Mouse (Mus musculus) liver, embryonic 15.5 days (tissue): Measurements from ENCODE around the gene Cyp1a1. TPM values are rescaled to one million over a fixed set of nuclear protein-coding genes. Genes with fewer than 3 reads are reported as not detected.
A peak's percentile ranks its signal among the peaks of the same experiment; 100 is the strongest.

ENCODE experiments used
- ATAC-seq: fragments of 200-750 bp; cut with Nextera tagmentation; 2 replicates; pipeline ENCODE4 v1.8.0; 2017; ENCODE audit warnings: moderate number of reproducible peaks, mild to moderate bottlenecking, moderate library complexity; ENCODE audit not compliant: insufficient read depth
- H3K27ac ChIP-seq: fragments of 300-500 bp; sonication (generic); replicated peaks from 2 replicates; pipeline ENCODE4 v1.5.1; 2015; ENCODE audit warnings: mild to moderate bottlenecking, inconsistent platforms
- H3K27me3 ChIP-seq: fragments of 300-500 bp; sonication (generic); 2 replicates; pipeline ENCODE4 v1.6.1; 2015; ENCODE audit warnings: mild to moderate bottlenecking, inconsistent platforms
- H3K36me3 ChIP-seq: fragments of 300-500 bp; sonication (generic); replicated peaks from 2 replicates; pipeline ENCODE4 v1.6.1; 2015; ENCODE audit warnings: moderate library complexity, mild to moderate bottlenecking, inconsistent platforms
- H3K4me1 ChIP-seq: fragments of 300-500 bp; sonication (generic); replicated peaks from 2 replicates; pipeline ENCODE4 v1.6.1; 2015; ENCODE audit warnings: inconsistent platforms
- H3K4me2 ChIP-seq: fragments of 300-500 bp; sonication (generic); 2 replicates; pipeline ENCODE4 v1.6.1; 2015; ENCODE audit warnings: moderate library complexity, mild to moderate bottlenecking, inconsistent platforms
- H3K4me3 ChIP-seq: fragments of 300-500 bp; sonication (generic); replicated peaks from 2 replicates; pipeline ENCODE4 v1.5.1; 2015; ENCODE audit warnings: mild to moderate bottlenecking, inconsistent platforms
- H3K9ac ChIP-seq: fragments of 300-500 bp; sonication (generic); 2 replicates; pipeline ENCODE4 v1.6.1; 2015; ENCODE audit warnings: moderate library complexity, mild to moderate bottlenecking, inconsistent platforms
- H3K9me3 ChIP-seq: fragments of 300-500 bp; sonication (generic); replicated peaks from 2 replicates; pipeline ENCODE4 v1.6.1; 2016; ENCODE audit warnings: inconsistent platforms
- WGBS: fragments of 180-500 bp; shearing (Covaris S2); methylation state at CpG from one replicate; pipeline ENCODE4 v1.1.7; 2015; ENCODE audit warnings: mixed read lengths; ENCODE audit not compliant: insufficient replicate concordance; 5-methylcytosine and 5-hydroxymethylcytosine counted together
- polyA plus RNA-seq: library from polyadenylated mRNA; unstranded; fragments of >200 nt; fragmentation: Nextera tagmentation; extraction: Ambion mirVana; gene quantifications from 2 replicates; pipeline ENCODE4 v1.2.1, GENCODE M21; 2015

Cyp1a1 gene
- polyA plus RNA-seq, 1 experiment from 2014 or later: 0.13 TPM

DNA sequence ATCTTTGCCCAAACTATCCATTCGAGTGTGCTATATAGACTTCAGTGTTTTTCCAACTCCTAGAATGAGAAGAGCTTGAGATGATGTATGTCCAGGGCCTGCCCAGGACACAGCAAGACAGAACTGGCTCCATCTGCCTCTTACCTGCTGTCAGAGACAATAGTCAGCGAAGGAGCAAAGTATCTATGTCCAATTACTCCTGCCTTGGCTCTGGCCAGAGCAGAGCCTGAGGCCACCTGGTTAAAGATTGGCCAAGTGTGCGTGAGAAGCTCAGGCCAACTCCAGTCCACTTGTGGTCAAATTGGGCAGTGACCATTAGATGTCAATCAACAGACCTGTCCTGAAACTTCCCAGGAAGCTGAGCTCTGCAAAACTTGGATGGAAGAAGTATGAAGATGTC is 18.2 kb upstream of the Cyp1a1 start:
- peaks cover 3% of the 10 kb centered on the region; the same call in 1 of the 2 replicates for H3K27me3 ChIP-seq
- H3K9me3 ChIP-seq: no peaks in the 10 kb centered on the region
- peaks cover 8% of the 10 kb centered on the region for H3K4me1 ChIP-seq
- WGBS: 55% methylated on average over 3 of the region's 3 CpGs
- no peak overlapping the region for H3K4me2 ChIP-seq
- no peak overlapping the region for H3K4me3 ChIP-seq
- no peaks in the 10 kb centered on the region for H3K36me3 ChIP-seq
- H3K9ac ChIP-seq: no peak overlapping the region
- ATAC-seq: peak; percentile 62
- 0 out of 2 replicates have a peak overlapping the region, but pooled peaks have one; percentile 14 for H3K27ac ChIP-seq

DNA sequence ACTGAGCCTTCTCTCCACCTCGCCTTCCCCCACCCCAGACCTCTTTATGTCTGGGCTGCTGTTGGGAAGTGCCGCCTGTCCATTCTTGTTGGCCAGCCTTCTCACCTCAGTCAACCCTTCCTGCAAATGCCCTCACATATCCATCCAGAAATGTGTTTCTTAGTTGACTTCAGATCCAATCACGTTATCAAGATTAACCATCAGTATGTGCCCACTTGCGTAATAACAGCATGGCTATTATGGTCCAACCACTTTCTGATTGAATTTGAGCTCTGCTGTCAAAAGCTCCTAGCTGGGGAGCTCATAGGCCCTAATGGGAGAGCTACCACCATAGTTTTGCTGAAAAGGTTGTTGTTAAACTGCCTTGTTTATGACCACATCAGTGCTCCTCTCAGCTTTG is 16.7 kb upstream of the Cyp1a1 start:
- Histone ChIP-seq H3K27me3 (peaks cover 3% of the 10 kb centered on the region; the same call in 1 of the 2 replicates), H3K4me1 (peaks cover 8% of the 10 kb centered on the region), H3K4me2 (no peak overlapping the region), H3K9ac (no peak overlapping the region), H3K27ac (peak overlapping the region; percentile 69), H3K36me3 (no peaks in the 10 kb centered on the region), H3K9me3 (no peaks in the 10 kb centered on the region), H3K4me3 (no peak overlapping the region)
- WGBS: 73% methylated on average over 4 of the region's 4 CpGs
- ATAC-seq: no peak

DNA sequence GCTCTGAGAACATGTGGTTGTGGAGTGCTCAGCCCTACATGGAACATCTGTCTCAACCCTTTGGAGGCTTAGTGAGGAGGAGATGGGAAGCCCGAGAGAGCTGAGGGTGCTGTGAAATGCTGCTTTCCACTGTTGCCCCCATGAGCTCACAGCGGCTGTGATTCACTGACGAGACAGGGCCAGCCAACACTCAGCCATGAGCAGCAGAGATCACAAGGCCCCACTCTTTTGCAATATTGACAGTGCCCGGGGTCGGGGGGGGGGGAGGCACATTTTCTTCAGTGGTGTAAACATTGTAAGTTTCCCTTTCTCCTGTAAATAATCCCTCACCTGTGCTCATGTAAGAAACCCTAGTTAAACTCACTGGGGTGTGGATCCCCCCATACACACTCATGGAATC is 16.2 kb upstream of the Cyp1a1 start:
- H3K4me1 ChIP-seq: peaks cover 8% of the 10 kb centered on the region
- ATAC-seq: peak; percentile 58; the same call in 1 of the 2 replicates
- H3K27me3 ChIP-seq: peaks cover 3% of the 10 kb centered on the region; the same call in 1 of the 2 replicates
- no peaks in the 10 kb centered on the region for H3K36me3 ChIP-seq
- WGBS: 59% methylated on average over 5 of the region's 5 CpGs
- H3K4me2 ChIP-seq: no peak overlapping the region
- no peak overlapping the region for H3K9ac ChIP-seq
- H3K27ac ChIP-seq: peak overlapping the region; percentile 69
- no peak overlapping the region for H3K4me3 ChIP-seq
- no peaks in the 10 kb centered on the region for H3K9me3 ChIP-seq

DNA sequence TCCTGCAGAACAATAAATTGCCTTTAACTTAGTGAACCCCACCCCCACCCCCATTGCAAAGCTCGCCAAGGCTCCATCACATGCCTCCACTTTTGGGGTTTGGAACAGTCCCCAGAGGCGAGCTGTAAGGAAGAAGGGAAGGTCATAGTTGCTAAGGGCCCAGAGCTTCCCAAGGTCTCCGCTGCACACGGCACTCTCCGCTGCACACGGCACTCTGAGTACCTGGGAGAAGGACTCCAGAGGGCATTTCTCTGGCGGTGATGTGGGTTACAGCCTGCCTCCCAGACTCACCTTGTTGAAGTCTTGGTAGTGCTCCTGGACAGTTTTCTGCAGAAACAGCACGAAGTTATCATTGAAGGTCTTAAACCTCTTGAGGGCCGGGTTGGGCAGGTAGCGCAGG is 6.3 kb upstream of the Cyp1a1 start:
- no peaks in the 10 kb centered on the region for H3K36me3 ChIP-seq
- no peak overlapping the region for H3K4me2 ChIP-seq
- 71% methylated on average over 10 of the region's 10 CpGs for whole genome bisulfite sequencing
- H3K4me3 ChIP-seq: no peak overlapping the region
- H3K9ac ChIP-seq: no peak overlapping the region
- no peak for ATAC-seq
- no peaks in the 10 kb centered on the region for H3K9me3 ChIP-seq
- no peaks in the 10 kb centered on the region for H3K4me1 ChIP-seq
- no peak overlapping the region for H3K27ac ChIP-seq
- no peaks in the 10 kb centered on the region; the same call in 1 of the 2 replicates for H3K27me3 ChIP-seq

GRCm38 (mm10) chr9:57683520-57683919 is 4.2 kb upstream of the Cyp1a1 start, which contains the start of gene Cyp1a2:
Cyp1a2 (minus strand) TSS chr9:57683703.
- WGBS: 49% methylated on average over 5 of the region's 5 CpGs

GRCm38 (mm10) chr9:57686011-57686410 is 1.7 kb upstream of the Cyp1a1 start:
- H3K9ac ChIP-seq: no peak overlapping the region
- no peak overlapping the region for H3K4me3 ChIP-seq
- H3K27me3 ChIP-seq: no peaks in the 10 kb centered on the region; the same call in 1 of the 2 replicates
- ATAC-seq: no peak
- 59% methylated on average over 5 of the region's 5 CpGs for WGBS
- H3K9me3 ChIP-seq: no peaks in the 10 kb centered on the region
- H3K27ac ChIP-seq: no peak overlapping the region
- H3K4me2 ChIP-seq: no peak overlapping the region
- H3K36me3 ChIP-seq: no peaks in the 10 kb centered on the region
- no peaks in the 10 kb centered on the region for H3K4me1 ChIP-seq

More at GRCm38 (mm10) chr9:57683520-57683919, 4.2 kb upstream of the Cyp1a1 start, which contains the start of gene Cyp1a2:
- no peak within 1 kb of the TSS for H3K27ac ChIP-seq
- H3K9ac ChIP-seq: no peak within 1 kb of the TSS
- no peak within 1 kb of the TSS for H3K4me3 ChIP-seq
- H3K4me2 ChIP-seq: no peak within 1 kb of the TSS
- no peaks in the 10 kb centered on the region; the same call in 1 of the 2 replicates for H3K27me3 ChIP-seq
- ATAC-seq: no peak
- H3K36me3 ChIP-seq: no peaks in the 10 kb centered on the region
- H3K9me3 ChIP-seq: no peaks in the 10 kb centered on the region
- H3K4me1 ChIP-seq: no peaks in the 10 kb centered on the region

GRCm38 (mm10) chr9:57688158-57688557 is 430 bp downstream of the Cyp1a1 start:
- H3K9ac ChIP-seq: no peak overlapping the region
- H3K4me3 ChIP-seq: no peak overlapping the region
- H3K27me3 ChIP-seq: peaks cover 10% of the 10 kb centered on the region
- no peak overlapping the region for H3K27ac ChIP-seq
- no peaks in the 10 kb centered on the region for H3K36me3 ChIP-seq
- 33% methylated on average over 2 of the region's 2 CpGs for WGBS
- no peaks in the 10 kb centered on the region for H3K4me1 ChIP-seq
- no peak for ATAC-seq
- H3K9me3 ChIP-seq: no peaks in the 10 kb centered on the region
- H3K4me2 ChIP-seq: no peak overlapping the region

DNA sequence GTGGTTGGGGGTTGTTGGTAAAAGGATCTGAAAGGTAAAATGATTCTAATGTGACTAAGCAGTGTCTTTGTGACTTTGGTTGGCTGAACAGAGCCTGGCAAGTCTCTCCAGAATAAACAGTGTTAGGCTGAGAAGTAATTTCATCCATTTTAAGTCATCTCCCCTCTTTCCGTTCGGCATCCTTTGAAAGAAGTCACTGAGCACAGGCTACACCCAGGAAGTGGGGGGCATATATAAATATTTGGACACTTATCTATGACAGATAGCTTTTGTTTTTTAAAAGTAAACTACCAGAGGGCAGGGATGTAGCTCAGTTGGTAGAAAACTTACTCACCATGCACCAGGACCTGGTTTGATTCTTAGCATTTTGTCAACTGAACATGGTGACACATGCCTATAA is 878 bp downstream of the Cyp1a1 start:
- Histone ChIP-seq H3K4me3 (no peak overlapping the region), H3K9me3 (no peaks in the 10 kb centered on the region), H3K4me2 (no peak overlapping the region), H3K27me3 (peaks cover 11% of the 10 kb centered on the region), H3K9ac (no peak overlapping the region), H3K36me3 (no peaks in the 10 kb centered on the region), H3K4me1 (no peaks in the 10 kb centered on the region), H3K27ac (no peak overlapping the region)
- ATAC-seq: no peak
- WGBS: 59% methylated on average over 2 of the region's 2 CpGs

GRCm38 (mm10) chr9:57694108-57694507 is 6.4 kb downstream of the Cyp1a1 start:
- WGBS: 69% methylated on average over 2 of the region's 2 CpGs
- peaks cover 57% of the 10 kb centered on the region for H3K27me3 ChIP-seq

DNA sequence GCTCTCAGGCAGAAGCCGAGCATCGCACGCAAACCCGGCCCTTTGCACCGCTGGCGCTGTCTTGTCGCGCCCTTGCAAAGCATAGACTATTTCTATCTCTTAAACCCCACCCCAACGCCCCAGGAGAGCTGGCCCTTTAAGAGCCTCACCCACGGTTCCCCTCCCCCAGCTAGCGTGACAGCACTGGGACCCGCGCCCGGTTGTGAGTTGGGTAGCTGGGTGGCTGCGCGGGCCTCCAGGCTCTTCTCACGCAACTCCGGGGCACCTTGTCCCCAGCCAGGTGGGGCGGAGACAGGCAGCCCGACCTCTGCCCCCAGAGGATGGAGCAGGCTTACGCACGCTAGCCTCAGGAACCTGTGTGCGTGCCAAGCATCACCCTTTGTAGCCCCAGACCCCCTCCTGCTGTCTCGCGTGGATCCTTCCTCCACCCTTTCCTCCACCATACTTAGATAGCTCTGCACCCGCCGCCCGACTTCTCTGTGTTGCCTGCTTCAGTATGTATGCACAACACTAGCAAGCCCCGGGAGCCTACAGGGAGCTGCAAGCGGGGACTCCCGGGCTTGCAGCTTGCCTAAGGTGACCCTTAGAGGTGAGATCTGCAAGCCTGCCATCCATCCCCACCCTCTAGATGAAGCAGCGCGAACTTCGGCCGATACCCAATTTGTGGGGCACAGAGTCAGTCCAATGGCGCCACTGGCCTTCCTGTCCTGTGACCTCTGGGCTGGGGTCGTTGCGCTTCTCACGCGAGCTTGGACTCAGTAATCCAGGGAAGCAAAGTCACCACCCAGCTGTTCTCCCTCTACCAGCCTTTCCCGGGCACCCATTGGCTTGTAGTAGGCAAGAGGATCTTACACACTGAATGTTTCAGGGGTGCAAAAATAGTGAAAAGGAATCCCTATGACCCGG is 8.9 kb downstream of the Cyp1a1 start:
- Histone ChIP-seq H3K27ac (no peak overlapping the region), H3K9ac (peak overlapping the region; percentile 30; the same call in 1 of the 2 replicates)

More at GRCm38 (mm10) chr9:57694108-57694507, 6.4 kb downstream of the Cyp1a1 start:
- no peaks in the 10 kb centered on the region for H3K36me3 ChIP-seq
- H3K4me3 ChIP-seq: no peak overlapping the region
- H3K4me1 ChIP-seq: peaks cover 26% of the 10 kb centered on the region
- H3K4me2 ChIP-seq: no peak overlapping the region
- H3K27ac ChIP-seq: no peak overlapping the region
- no peak overlapping the region for H3K9ac ChIP-seq
- no peak for ATAC-seq
- no peaks in the 10 kb centered on the region for H3K9me3 ChIP-seq

DNA sequence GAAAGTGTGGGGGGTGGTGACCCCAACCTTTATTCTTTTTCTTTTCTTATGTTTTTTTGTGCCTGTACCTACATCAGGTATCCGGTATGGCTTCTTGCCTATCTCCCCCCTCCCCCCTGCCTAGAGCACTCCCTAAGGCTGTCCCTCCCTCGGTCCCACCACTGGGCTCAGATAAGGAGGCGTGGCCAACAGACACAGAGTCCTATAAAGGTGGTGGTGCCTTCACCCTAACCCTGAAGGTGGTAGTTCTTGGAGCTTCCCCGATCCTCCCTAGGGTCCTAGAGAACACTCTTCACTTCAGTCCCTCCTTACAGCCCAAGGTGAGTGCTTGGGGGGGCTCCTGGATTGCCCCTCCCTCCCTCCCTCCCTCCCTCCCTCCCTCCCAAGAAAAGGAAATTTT is 9.7 kb downstream of the Cyp1a1 start:
- no peak overlapping the region for H3K4me3 ChIP-seq
- ATAC-seq: no peak
- no peak overlapping the region for H3K9ac ChIP-seq
- no peaks in the 10 kb centered on the region for H3K9me3 ChIP-seq
- H3K36me3 ChIP-seq: no peaks in the 10 kb centered on the region
- 12% methylated on average over 4 of the region's 4 CpGs for WGBS
- H3K27me3 ChIP-seq: peaks cover 55% of the 10 kb centered on the region
- peaks cover 26% of the 10 kb centered on the region for H3K4me1 ChIP-seq
- H3K27ac ChIP-seq: no peak overlapping the region
- H3K4me2 ChIP-seq: peak overlapping the region; percentile 67

More for the DNA sequence above, 8.9 kb downstream of the Cyp1a1 start:
- H3K4me1 ChIP-seq: peaks cover 26% of the 10 kb centered on the region
- peak overlapping the region; percentile 67 for H3K4me2 ChIP-seq
- H3K9me3 ChIP-seq: no peaks in the 10 kb centered on the region
- no peaks in the 10 kb centered on the region for H3K36me3 ChIP-seq
- peaks cover 57% of the 10 kb centered on the region for H3K27me3 ChIP-seq
- ATAC-seq: peak; percentile 49
- H3K4me3 ChIP-seq: peak overlapping the region; percentile 47
- WGBS: 3% methylated on average over 42 of the region's 42 CpGs
